Mouse (Mus musculus) erythroblast, embryonic 14.5 days (primary cell): ENCODE measurements around the gene Abca1.

Source experiments
- GATA1 ChIP-seq: IDR thresholded peaks from 2 replicates; pipeline ENCODE4 v1.6.1; 2012; ENCODE audit warnings: low read length, inconsistent platforms, mixed read lengths
- TAL1 ChIP-seq: IDR thresholded peaks from 3 replicates; pipeline ENCODE4 v1.6.1; 2012; ENCODE audit warnings: low read length, inconsistent platforms, mixed read lengths

- TF ChIP-seq TAL1 (no peak), GATA1 (no peak)
These were observed 14.1 kb downstream of the Abca1 start for GRCm38 (mm10) chr4:53145434-53146168.
